Mouse (Mus musculus) left cerebral cortex, postnatal 36 days (tissue): Measurements from ENCODE around the gene Slit3. TPM values are rescaled to one million over a fixed set of nuclear protein-coding genes. Genes with fewer than 3 reads are reported as not detected.

Source experiments
- DNase-seq, 2 experiments: peaks; one replicate each; pipeline ENCODE4 v3.0.0; 2021 to 2022; ENCODE audit warnings: low spot score in 2 of 2, mixed read lengths in 1 of 2
- intact Hi-C: fragments of 180-260 bp; cut with DNase I; formaldehyde crosslinking; loops from one replicate; pipeline ENCODE4 v1.15.1; 2025
- total RNA-seq, 2 experiments: library from RNA; stranded (reverse); gene quantifications; 2 replicates each; pipeline ENCODE4 v1.2.3; 2021

The Slit3 gene
- total RNA-seq, result 10 to 100 TPM; 43.7 to 71.5 TPM

GRCm38 (mm10) chr11:35120894-35121610 lies at the start of gene Slit3:
TSS of gene Slit3 (plus strand) at chr11:35121224.
- intact Hi-C loops, result loop anchor here (2.0 to 5.0 kb wide), 3 partner anchors 58 to 162 kb away; no protein-coding TSS in a partner anchor
- peak; percentile 43 to 65 for DNase-seq

DNA sequence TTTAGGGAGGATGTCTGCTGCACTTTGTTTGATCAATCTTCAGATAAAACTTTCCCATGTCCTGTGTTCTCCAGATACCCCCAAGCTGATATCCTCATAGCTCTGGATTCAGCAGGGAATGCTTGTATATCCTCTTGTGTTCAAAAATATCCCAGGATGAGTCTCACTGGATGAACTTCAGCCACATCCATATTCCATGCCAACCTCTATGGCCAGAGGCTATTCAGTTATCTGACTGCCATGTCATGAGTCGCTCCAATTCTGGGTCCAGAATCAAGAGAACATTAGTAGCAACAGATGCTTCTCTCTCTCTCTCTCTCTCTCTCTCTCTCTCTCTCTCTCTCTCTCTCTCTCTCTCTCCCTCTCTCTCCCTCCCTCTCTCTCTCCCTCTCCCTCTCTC lies 49.6 kb upstream of the Slit3 start:
- no peak for DNase-seq
- intact Hi-C loops, result no loop called here

DNA sequence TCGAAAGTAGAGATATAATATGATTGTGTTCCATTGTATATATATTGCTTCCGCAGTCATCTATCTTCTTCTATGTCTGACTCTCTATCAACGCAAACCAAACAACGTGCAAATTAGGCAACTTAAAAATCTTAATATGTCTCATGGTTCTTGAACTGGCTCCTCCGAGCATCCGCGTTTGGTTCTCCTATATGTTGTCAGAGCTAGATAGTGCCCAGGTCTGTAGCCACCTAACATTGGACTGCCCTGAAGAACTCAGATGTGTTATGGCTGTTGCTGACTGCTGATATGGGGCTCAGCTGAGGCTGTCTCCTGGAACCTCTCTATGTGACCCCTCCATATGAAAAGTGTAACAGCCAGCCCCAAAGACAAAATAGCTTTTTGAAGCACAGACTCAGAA lies 45.6 kb upstream of the Slit3 start:
- intact Hi-C loops, result no loop called here
- DNase-seq, result no peak

- intact Hi-C loops, result no loop called here
- DNase-seq, result no peak
Observed at GRCm38 (mm10) chr11:35080451-35081125, 40.4 kb upstream of the Slit3 start.

DNA sequence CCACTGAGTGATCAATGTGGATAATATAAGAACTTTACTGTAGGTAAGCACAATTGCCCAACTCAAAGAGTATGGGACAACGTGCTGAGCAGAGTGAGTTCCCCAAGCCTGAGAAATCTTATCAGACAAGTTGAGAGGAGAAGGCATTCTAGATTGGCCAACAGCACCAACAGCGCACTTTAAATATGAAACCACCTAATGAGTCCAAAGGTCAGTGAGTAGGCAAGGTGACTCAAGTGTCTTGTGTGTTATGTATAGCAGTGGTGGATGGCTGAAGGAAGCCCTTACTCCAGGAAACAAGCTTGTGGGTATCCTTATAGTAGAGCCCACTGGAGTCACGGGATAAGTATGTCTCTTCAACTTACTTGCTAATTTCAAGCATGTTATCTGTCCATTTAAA lies 38.7 kb upstream of the Slit3 start:
- no peak for DNase-seq

GRCm38 (mm10) chr11:35083049-35083448 lies 38.0 kb upstream of the Slit3 start:
- no peak for DNase-seq
- intact Hi-C loops, result no loop called here

More for the DNA sequence above, 38.7 kb upstream of the Slit3 start:
- intact Hi-C loops, result no loop called here

DNA sequence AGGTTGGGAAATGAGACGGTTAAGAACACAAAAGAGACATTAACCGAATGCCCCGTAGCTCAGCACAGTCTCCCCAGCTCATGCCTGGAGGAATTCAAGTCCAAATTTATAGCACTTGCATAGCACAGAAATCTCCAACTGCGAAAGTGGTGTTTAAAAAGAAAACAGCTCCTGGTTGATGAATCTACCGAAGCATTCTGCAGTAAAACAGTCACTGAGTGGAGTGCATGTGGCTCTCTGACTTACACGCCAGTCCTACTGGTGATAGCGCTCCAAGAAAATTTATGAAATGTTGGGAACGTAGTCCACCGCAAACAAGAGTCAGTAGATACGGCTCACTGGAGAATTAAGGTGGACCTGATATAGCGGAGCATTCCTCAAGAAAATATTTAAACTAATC lies 35.7 kb upstream of the Slit3 start:
- DNase-seq, result no peak
- intact Hi-C loops, result no loop called here

DNA sequence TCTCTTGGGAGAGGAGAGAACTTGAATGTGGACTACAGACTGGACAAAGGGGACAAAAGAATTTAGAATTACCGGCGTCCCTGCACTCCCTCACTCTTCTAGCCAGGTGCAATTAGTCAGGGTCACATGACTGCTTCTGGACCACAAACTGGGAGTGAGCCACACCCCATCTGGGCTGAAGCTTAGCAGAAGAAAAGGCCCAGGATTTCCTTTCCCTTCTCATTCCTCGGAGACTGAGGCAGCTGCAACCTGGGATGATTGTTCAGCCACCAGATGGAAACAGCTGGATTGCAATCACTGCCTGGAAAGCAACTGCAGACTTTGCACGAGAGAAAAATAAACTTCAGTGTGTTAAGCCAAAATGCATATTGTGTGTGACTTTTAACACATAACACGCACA lies 35.0 kb upstream of the Slit3 start:
- intact Hi-C loops, result no loop called here
- no peak for DNase-seq

DNA sequence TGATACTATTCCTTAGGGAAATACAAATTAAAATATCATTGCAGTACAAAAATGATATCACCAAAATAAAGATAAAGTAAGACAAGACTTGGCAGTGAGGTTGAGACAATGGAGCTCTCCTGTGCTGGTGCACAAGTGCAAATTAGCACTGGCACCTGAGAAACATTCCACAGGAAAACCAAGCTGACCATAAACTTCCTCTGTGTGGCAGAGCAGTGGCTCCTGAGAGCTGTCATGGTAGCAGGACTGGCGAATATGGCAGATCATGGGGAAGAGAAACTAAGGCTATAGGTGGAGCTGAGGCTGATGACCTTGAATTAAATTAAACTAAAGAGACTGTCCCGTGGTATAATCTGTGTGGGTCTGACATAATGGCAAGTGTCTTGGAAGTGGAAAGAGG lies 33.6 kb upstream of the Slit3 start:
- DNase-seq, result no peak
- intact Hi-C loops, result no loop called here

GRCm38 (mm10) chr11:35088136-35088535 lies 32.9 kb upstream of the Slit3 start:
- DNase-seq, result no peak
- intact Hi-C loops, result no loop called here

GRCm38 (mm10) chr11:35090629-35091335 lies 30.2 kb upstream of the Slit3 start:
- DNase-seq, result no peak
- intact Hi-C loops, result no loop called here

DNA sequence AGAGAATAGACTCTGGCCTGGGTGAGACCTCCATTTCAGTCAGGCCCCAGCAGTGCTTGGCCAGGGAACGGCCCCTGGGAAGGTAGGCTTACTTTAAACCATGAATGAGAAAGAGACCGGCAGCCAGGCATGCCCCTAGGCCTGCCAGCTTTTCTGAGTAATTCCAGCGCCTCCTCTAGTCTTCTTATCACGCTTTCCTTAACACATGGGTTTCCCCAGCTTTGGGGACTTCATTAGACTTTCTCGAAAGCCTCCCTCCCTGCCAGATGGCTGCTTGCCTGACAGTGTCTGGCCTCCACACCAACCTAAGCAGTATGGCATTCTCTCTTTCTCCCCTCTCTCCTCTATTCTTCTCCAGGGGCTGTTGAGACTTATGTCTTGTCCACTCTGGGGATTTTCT lies 24.5 kb upstream of the Slit3 start:
- intact Hi-C loops, result no loop called here
- no peak for DNase-seq

- DNase-seq, result no peak
- intact Hi-C loops, result no loop called here
Observed at GRCm38 (mm10) chr11:35109781-35110180, 11.2 kb upstream of the Slit3 start.

GRCm38 (mm10) chr11:35110784-35111183 lies 10.2 kb upstream of the Slit3 start:
- intact Hi-C loops, result no loop called here
- DNase-seq, result no peak

GRCm38 (mm10) chr11:35113290-35113689 lies 7.7 kb upstream of the Slit3 start:
- no peak for DNase-seq
- intact Hi-C loops, result no loop called here

DNA sequence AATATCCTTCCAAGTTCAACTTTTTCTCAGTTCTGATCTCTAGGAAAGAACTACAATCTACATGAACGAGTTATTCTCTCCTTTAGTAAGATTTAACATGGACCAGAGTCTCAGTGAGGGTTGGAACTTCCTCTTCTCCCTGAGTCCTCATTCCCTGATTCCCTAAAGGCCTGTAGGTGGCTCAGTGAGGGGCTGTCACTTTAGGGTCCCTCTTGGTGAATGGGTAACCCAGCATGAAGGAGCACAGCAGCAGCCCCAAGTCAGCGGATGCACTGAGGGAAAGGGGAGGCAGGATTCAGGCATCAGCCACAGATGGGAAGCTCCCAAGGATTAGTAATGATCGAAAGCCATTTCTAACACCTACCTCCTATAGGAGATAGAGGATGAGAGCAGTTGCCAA lies 4.6 kb upstream of the Slit3 start:
- intact Hi-C loops, result loop anchor here (5.0 kb wide), 1 partner anchor 234 kb away; no protein-coding TSS in a partner anchor
- DNase-seq, result peak in 1 of 2 experiments; percentile 1

DNA sequence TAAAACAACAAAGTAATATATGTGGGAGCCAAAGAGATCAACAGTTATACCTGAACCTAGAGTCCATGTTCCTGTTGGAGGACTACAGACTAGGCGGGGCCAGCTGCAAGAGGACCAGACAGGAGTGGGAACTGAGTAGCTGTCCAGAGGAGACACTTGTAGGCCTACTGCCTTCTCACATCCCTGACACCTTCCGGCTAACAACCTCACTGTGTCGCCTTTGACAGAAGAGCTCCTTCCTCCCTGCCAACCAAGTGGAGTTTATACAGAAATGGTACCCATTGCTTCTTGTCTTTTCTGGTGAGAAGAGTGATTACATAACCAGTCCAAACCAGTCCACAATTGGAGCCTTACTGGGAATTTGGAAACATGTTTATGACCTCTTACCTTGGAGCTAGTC lies 3.2 kb upstream of the Slit3 start:
- intact Hi-C loops, result loop anchor here (2.0 to 5.0 kb wide), 2 partner anchors 236 to 289 kb away; no protein-coding TSS in a partner anchor
- DNase-seq, result peak in 1 of 2 experiments; percentile 1

GRCm38 (mm10) chr11:35118731-35119130 lies 2.3 kb upstream of the Slit3 start:
- peak in 1 of 2 experiments; percentile 1 for DNase-seq
- intact Hi-C loops, result loop anchor here (2.0 to 5.0 kb wide), 2 partner anchors 236 to 288 kb away; no protein-coding TSS in a partner anchor

GRCm38 (mm10) chr11:35119360-35119759 lies 1.7 kb upstream of the Slit3 start:
- DNase-seq, result peak; percentile 57 to 66
- intact Hi-C loops, result loop anchor here (2.0 to 5.0 kb wide), 2 partner anchors 237 to 287 kb away; no protein-coding TSS in a partner anchor

DNA sequence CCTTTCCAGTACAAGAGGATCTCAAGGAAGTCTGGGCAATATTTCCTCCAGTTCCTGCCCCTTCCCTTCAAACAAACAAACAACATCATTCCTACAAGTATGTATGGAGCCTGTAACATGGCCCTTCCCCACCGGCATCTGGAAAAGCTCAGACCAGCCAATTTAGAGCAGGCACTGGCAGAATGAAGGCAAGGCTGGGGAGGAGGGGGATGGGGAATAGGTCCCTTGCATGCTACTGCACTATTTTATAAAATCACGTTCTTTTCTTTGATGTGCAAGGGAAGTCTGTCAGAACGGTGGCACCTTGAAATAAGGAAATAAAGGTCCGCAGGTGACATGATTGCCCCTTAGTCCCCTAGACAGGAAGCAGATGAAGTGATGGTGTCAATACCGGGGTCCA lies 948 bp upstream of the Slit3 start:
- DNase-seq, result peak in 1 of 2 experiments; percentile 2
- intact Hi-C loops, result loop anchor here (2.0 to 5.0 kb wide), 3 partner anchors 59 to 163 kb away; no protein-coding TSS in a partner anchor
